Mouse (Mus musculus) MEL-GATA-1-ER (cell line): ENCODE results near the gene Ldah.
A peak's percentile ranks its signal among the peaks of the same experiment; 100 is the strongest.

Source experiments
- DNase-seq: peaks from one replicate; pipeline ENCODE4 v3.0.0-alpha.2; 2012; ENCODE audit warnings: low read depth; ENCODE audit errors: extremely low read depth

Gene Ldah

DNA sequence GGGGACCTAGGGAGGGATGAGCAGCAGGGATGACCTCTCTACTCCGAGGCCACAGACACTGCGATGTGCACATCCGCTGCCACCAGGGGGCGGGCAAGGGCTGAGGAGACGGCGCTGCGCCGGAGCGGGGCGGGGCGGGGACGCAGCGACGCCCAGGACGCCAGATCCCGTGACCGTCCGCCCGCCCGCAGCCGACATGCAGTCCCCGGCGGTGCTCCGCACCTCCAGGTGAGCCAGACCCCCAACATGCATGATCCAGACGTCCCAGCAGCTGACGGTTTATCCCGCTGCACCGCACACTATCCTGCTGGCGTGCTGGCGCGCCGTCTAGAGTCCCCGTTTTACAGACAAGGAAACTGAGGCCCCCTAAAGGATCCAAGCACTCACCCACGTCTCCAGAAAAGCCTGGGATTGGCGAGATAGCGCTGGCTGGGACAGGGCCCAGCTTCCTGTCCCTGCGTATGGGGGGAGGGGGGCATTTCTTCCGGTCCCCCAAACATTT is 105.4 kb downstream of the Ldah start, which contains the start of gene Hs1bp3:
Gene Hs1bp3 (plus strand): TSS at position 163 of the 502 bp plus-strand sequence.
- DNase-seq = peak; percentile 57

DNA sequence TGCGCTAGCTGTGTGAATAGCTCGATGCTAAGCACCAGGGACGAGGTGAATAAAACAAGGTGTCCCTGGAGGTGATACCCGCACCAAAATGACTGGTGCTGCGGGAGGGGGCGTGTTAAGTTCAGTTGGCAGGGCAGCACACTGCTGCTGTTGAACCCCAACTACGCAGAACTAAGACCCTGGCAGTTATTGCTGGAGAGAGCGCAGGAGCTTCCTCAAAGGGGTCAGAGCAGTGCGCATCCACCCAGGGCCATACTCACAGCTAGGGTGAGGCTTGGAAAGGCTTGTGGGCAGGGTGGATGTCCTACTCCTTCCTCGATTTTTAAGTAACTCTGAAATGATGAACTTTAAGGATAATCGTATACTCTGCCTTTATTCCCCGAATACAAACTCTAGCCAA is 105.9 kb downstream of the Ldah start:
- peak; percentile 30 for DNase-seq

DNA sequence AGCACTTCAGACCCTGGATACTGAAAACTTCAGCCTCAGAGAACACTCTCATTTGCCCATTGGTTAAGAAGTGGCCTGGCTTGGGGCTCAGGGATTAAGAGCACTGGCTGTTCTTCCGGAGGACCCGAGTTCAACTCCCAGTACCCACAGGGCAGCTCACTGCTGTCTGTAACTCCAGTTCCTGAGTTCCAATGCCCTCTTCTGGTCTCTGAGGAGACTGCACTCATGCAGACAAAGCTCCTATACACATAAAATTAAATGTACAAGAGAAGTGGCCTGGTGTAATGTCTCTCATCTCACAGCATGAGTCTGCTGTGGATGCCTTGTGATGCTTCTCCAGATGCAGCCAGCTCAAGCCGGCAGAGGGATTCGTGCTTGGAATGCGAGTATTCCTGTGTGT is 108.6 kb downstream of the Ldah start:
- peak; percentile 27 for DNase-seq

DNA sequence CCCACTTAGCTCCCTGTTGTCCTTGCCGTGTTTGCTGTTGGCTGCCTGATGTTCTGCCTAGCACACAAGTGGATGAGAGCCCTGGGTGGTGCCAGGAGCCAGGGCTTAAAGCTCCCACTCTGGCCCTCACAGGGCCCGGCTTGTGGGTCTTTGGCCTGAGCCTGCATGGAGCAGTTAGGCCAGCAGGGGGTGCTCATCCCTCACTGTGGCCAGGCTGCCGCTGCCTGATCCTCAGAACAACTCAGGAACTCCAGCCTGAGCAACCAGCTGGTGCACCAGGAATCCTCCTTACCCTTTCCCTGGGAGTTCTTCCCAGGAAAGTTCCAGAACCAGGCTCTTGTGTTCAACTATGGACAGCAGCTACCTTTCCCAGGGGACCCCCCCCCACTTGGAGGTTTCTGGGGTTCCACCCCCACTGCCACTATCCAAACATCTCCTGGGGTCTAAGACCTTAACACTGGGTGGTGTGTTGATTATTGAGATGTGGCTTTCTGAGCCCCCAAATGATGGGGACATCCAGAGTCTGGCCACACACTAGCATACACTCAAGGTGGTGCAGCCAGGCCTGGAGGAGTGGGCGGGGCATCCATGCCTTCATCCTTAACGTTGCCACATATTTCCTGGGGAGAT is 112.3 kb downstream of the Ldah start:
- no peak for DNase-seq

DNA sequence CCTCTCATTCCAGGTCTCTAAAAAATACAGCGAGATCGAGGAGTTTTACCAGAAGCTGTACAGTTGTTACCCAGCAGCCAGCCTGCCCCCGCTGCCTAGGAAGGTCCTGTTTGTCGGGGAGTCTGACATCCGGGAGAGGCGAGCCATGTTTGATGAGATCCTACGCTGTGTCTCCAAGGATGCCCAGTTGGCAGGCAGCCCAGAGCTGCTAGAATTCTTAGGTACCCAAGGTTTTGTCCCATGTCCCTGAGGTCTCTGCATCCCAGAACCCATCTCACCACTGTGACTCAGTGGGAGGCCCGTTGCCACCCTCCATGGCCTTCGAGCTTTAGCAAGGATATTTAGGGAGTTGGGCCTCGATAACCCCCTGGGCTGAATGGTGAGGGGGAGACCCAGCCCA is 113.6 kb downstream of the Ldah start:
- DNase-seq = no peak

DNA sequence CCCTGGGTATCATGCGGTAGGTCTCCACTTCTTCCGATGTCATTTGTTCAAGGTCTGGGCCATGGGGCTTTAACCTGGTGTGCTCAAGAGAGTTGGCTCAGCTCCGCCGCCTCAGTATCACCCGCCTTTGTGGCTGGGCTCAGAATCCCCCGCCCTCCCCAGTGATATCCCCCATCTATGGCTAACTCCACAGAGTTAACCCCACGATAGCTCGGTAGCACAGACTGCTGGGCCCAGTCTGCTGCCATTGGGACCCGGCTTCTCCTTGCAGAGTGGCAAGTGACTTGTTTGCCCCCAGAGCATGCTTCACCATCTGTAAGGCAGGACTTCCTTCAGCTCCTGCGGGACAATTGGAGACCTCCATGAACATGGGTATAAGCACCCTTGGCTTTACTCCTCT is 116.2 kb downstream of the Ldah start:
- no peak for DNase-seq

DNA sequence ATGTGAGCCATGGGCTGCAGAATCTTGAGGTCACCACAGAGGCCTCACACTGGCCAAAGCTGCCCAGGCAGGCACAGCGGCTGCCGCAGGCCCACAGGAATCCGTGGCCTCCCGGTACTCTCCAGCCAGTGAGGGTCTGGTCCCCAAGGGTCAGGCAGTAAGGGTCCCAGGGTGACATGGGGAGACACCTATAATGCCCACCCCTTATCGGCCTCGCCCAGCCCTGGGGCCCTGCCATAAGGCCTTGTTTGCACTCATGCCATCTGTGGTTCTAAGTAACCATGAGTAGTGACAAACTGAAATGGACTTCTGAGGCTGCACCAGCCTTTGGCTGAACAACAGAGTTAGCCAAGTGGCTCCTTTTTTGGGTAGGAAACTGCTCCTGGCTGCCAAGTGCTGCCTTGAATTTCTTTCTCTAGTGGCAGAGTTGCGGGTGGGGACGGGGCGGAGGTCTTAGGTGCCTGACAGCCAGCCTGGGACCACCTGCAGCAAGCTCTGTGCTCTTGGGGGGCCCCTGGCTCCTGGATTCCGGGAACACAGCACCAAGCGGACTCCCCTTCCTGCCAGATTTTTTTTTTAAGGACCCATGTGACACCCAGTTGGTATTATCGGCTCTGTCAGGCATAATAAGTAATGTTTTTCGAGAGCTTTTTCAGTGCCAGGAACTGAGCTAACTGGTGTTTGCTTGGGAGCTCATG is 117.5 kb downstream of the Ldah start:
- DNase-seq = no peak

DNA sequence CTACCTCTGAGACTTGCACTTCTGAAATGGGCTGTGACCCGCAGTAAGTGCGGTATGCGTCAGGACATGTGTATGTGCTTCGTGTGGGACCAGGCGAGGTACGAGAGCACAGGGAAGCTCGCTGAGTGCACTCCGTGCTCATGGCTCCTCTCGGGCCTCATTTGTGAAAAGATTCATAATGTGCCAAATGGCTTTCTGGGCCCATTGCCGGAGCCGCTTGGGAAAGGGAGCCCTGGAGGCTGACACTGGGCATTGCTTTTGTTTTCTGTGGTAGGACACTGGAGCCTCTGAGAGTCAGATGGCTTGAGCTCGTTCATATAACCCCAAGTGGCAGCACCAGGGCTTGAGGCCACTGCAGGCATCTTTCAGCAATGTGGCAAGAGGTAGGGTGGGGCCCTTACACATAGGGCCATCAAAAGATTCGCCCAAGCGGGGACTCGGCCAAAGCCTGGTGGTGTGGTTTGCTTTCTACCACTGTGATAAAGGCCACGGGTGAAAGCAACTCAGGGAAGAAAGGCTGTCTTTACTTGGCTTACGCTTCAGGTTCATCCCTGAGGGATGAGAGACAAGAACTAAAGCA is 118.1 kb downstream of the Ldah start:
- DNase-seq = no peak

DNA sequence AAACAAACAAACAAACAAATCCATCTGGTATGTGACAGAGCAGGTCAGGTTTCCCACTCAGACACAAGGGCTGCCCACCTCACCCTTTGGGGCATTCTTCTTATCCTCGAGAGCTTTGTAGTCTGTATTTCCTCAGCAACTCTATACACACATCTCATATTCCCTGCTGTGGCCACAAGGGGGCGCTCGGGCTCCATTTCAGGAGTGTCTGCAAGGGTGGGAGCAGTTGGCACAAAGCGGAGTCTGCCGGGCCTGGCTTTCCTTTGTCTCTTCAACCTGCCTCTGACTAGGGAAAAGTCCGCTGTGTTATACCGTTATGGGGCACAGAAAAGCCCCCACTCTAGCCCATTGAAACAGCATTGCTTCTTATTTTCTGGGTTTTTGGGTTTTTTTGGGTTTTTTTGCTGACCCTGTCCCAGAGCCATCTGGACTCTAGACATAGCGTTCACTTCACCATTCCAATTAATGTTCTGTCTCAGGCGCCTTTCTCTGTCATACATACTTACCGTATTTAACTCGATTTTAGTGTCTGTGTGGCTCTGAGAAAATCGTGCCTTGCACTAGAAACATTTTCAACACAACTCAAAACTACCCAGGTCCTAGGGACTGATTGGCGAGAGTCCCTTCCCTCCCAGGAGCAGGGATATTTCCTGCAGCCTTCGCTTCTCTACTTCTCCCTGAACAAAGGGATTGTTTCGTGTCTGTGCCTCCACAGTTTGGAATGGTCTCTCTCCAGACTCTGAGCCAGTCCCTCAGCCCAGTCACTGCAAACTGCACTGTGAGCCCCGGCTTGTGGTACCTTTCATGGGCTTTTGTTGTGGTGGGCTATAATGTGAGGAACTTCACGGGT is 119.1 kb downstream of the Ldah start:
- DNase-seq = peak; percentile 46

DNA sequence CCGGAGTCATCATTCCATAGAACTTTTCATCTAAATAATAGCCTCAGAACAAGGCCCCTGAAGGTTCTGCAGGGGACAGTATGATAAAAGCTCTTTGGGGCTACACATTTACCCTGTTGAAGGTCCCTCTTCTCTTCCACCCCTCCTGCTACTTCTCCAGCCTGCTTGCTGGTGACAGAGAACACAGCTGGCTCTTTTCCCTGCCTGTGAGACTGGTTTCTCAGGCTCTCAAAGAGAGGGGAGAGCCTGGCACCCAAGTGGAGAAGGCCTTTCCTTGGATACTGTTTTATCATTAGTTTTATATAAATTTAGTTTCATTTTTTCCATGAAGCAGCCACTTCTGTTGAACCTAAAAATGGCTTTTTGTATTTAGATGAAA is 119.8 kb downstream of the Ldah start:
- DNase-seq = no peak

DNA sequence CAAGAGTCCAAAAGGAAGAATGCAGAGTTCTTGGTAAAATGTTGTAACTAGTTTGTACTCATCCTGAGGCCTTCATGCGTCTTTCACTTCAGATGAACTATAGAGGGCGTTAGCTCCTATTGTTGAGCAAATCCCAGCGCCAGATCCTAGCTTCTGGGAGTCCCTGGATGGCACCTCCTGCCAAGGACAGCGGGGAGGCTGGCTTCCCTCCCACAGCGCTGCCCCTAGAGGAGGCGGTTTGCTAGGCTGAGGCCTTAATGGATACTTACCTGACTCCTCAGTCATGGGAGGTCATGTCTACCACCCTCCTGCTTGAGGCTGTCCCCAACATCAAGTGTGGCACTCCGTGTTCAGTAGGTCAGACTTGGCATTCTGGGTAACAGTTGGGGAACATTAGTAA is 121.3 kb downstream of the Ldah start:
- DNase-seq = no peak

DNA sequence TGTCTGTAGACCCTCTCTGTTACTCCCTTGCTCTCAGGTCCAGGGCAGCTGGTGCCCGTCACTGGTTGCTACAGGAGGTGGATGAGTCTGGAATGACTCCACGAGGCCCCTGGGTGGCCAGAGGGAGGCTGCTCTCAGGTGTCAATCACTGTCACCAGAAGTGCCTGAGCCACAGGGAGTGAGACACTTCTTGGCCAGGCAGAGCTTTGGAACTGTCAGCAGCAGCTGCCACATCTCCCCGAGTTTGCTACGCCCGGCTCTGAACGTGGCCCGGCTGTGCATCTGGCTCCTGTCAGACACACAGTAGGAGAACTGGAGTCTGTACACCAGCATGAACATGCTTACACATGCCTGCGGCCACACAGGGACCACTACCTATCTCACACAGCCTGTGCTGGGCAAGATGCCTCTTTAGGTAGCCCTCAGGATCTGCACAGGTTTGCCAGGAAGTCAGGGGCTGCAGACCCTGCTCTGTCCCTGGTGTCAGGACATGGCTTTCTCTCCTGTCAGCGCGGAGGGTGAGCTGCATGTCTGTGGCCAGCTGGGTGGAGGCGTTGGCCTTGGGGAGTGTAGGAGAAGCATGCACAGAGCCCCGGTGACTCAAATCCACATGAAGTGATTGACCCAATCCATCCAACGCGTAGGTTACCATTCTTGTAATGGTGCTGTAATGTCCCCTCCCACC is 123.7 kb downstream of the Ldah start:
- no peak for DNase-seq

DNA sequence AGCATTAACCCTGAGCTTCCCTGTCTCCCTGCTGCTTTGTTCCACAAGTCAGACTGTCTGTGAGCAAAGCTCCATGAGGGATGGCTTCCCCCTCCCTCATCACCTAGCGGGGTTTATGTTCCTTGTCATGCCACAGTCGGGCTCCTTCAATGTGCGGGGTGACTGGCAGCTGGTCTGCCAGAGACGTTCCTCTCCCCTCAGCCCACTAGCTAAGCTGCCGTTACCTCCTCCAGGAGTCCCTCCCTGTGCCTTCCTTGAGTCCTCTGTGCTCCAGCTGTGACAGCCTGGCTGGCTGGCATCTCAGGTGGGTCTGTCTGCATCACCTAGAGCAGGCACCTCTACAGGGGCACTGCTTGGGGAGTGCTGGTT is 124.3 kb downstream of the Ldah start:
- DNase-seq = no peak

DNA sequence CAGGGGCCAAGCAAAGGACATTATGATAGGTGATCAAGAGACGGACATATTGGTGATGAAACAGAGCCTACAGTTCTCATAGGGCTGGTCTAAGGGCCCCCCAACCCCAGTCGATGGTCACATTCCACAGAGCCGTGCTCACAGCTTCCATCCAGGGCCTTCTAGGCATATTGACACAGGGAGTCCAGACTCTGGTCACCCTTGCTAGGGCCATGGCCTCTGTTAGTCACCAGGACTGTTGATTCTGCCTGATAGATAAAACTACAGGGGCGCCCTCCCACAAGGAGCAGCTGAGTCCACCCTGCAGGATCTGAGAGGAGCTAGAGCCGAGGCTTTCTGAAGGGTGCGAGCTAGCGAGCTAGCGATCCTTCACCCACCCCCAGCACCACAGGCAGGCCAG is 125.7 kb downstream of the Ldah start:
- no peak for DNase-seq

DNA sequence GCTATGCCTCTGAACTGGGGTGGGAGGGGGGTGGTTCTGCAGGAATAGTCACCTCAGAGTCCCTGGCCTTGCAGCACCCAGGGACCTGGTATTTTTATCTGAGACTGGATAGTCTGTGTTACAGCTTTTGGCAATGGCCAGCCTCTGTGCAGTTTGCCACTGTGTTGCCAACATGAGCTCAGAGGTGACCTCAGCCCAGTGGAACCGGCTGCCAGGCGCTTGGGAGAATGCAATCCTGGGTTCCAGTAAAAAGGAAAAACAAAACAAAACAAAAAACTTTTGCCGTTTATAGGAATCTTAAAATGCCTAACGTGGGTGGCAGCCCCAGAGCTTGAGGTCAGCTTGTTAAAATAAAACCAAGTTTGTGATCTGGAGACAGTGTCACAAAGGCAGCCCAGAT is 126.4 kb downstream of the Ldah start:
- DNase-seq = no peak
